Mouse (Mus musculus) hindbrain, embryonic 10.5 days (tissue): Measurements from ENCODE around the gene Tie1. TPM values are rescaled to one million over a fixed set of nuclear protein-coding genes. Genes with fewer than 3 reads are reported as not detected.

Experiments used
- DNase-seq: peaks from one replicate; pipeline ENCODE4 v3.0.0-alpha.2; 2017; ENCODE audit warnings: low spot score
- H3K27ac ChIP-seq: fragments of 300-500 bp; sonication (generic); 2 replicates; pipeline ENCODE4 v1.5.1; 2016; ENCODE audit warnings: mild to moderate bottlenecking, moderate library complexity
- H3K27me3 ChIP-seq: fragments of 300-500 bp; sonication (generic); 2 replicates; pipeline ENCODE4 v1.6.1; 2016; ENCODE audit warnings: mild to moderate bottlenecking; ENCODE audit not compliant: poor library complexity, insufficient read depth, severe bottlenecking
- H3K36me3 ChIP-seq: fragments of 300-500 bp; sonication (generic); 2 replicates; pipeline ENCODE4 v1.6.1; 2016; ENCODE audit warnings: mild to moderate bottlenecking, moderate library complexity
- H3K4me1 ChIP-seq: fragments of 300-500 bp; sonication (generic); replicated peaks from 2 replicates; pipeline ENCODE4 v1.6.1; 2016; ENCODE audit warnings: mild to moderate bottlenecking
- H3K4me3 ChIP-seq: fragments of 300-500 bp; sonication (generic); 2 replicates; pipeline ENCODE4 v1.5.1; 2016; ENCODE audit warnings: mild to moderate bottlenecking, moderate library complexity
- H3K9me3 ChIP-seq: fragments of 300-500 bp; sonication (generic); 2 replicates; pipeline ENCODE4 v1.6.1; 2016; ENCODE audit warnings: mild to moderate bottlenecking, moderate library complexity
- WGBS: fragments of 180-500 bp; shearing (Covaris S2); methylation state at CpG from one replicate; pipeline ENCODE4 v1.1.7; 2016; 5-methylcytosine and 5-hydroxymethylcytosine counted together
- polyA plus RNA-seq: library from polyadenylated mRNA; unstranded; fragments of >200 nt; fragmentation: Nextera tagmentation; extraction: Ambion mirVana; gene quantifications from 2 replicates; pipeline ENCODE4 v1.2.1, GENCODE M21; 2016

Tie1 gene
- polyA plus RNA-seq, 1 experiment from 2014 or later: 19.5 TPM

DNA sequence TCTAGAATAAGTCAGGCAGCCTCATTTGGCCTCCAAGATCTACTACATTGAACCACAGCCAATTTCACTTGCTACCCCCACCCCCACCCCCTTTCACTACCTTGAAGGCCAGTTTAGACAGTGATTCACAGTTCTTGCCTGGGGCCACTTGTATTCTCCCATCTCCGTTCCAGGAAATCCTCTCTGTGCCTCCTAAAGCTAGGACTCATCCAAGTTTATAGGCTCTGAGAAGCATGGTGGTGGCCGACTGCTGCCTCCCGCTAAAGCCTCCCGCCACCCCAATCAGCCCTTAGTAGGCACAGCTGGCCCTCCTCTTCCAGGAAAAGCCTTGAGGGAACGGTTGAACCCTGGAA, 62.5 kb downstream of the Tie1 start:
- WGBS: 4% methylated on average over 5 of the region's 5 CpGs
- H3K27me3 ChIP-seq: no peaks in the 10 kb centered on the region
- H3K4me3 ChIP-seq: peak overlapping the region; percentile 76
- no peaks in the 10 kb centered on the region for H3K9me3 ChIP-seq
- no peak for DNase-seq
- H3K4me1 ChIP-seq: peaks cover 39% of the 10 kb centered on the region
- peak overlapping the region; percentile 93 for H3K27ac ChIP-seq
- H3K36me3 ChIP-seq: peaks cover 45% of the 10 kb centered on the region

DNA sequence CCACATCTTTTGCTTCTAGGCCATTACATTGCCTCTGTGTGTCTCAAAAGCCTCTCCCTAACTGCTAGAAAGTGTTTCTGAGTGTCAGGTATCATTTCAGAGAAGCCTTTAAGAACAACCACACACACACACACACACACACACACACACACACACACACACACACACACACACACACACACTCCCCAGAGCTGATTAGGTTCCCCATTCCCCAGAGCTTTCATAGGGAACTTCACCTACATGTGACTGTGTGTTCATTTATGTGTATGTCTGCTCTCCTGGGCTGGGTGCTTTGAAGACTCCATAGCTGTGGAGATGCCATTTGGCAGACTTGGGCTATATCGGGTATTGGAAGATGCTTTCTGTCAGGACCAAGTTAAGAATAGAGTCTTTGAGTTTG, 64.5 kb downstream of the Tie1 start:
- 88% methylated on average over 1 of the region's 1 CpGs for WGBS
- Histone ChIP-seq H3K27ac (no peak overlapping the region), H3K9me3 (no peaks in the 10 kb centered on the region), H3K27me3 (no peaks in the 10 kb centered on the region), H3K4me3 (no peak overlapping the region), H3K36me3 (peaks cover 44% of the 10 kb centered on the region), H3K4me1 (peaks cover 34% of the 10 kb centered on the region)
- no peak for DNase-seq

DNA sequence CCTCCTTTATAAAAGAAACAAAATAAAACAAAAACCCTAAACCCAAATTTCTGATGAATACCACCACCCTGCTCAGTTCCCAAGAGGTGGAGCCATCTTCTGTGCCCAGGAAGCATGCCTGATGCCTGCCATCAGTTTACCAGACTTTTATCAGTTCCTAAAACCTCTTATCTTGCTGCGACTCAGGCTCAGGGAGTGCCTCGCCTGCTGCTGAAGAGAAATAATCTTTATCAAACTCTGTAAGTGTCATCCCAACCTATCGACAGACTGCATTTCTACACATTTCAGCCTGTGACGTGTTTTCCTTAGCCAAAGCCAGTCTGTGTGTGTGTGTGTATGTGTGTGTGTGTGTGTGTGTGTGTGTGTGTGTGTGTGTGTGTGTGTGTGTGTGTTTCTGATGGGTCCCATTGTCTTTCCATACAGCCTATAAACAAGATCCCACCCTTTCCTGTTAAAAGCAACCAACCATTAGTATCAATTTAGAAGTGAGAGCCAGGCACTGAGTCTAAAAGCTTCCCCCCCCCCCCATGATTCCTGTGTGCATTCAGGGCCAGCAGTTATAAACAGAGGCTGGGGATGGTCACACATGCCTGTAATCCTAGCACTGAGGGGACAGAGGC, 65.2 kb downstream of the Tie1 start:
- H3K27me3 ChIP-seq: no peaks in the 10 kb centered on the region
- WGBS: 89% methylated on average over 4 of the region's 4 CpGs
- no peak for DNase-seq
- H3K27ac ChIP-seq: no peak overlapping the region
- H3K4me1 ChIP-seq: peaks cover 28% of the 10 kb centered on the region
- no peaks in the 10 kb centered on the region for H3K9me3 ChIP-seq
- peaks cover 44% of the 10 kb centered on the region for H3K36me3 ChIP-seq
- no peak overlapping the region for H3K4me3 ChIP-seq

DNA sequence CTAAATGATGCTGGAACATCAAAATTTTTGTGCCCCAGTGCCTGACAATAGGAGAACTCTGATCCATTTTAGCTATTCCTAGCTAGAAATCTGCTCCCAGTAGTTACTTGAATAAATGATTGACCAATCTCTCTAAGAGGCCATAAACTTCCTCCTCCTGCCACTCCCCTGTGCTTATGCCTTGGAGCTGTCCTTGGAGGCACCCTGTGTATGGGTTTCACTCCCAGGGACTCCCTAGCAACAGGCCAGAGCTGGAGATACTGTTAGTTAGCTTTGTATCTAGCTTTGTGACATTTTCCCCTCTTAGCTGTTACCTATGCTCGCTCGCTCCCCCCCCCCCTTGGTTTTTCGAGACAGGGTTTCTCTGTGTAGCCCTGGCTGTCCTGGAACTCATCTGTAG, 68.5 kb downstream of the Tie1 start:
- Histone ChIP-seq H3K27me3 (no peaks in the 10 kb centered on the region), H3K4me3 (no peak overlapping the region), H3K36me3 (peaks cover 73% of the 10 kb centered on the region), H3K27ac (no peak overlapping the region), H3K4me1 (no peaks in the 10 kb centered on the region), H3K9me3 (no peaks in the 10 kb centered on the region)
- DNase-seq: no peak
- WGBS: 90% methylated on average over 3 of the region's 3 CpGs

Other genes with a start within 250 kb of the Tie1 start
- gene Ptprf, start 198.7 kb downstream of the Tie1 start, polyA plus RNA-seq: 104 and 106 TPM in 2 replicates
- 7.0 and 11.7 TPM in 2 replicates for gene Szt2, start 80.8 kb downstream of the Tie1 start, polyA plus RNA-seq
- 163 and 170 TPM in 2 replicates for gene Med8, start 80.7 kb downstream of the Tie1 start, polyA plus RNA-seq
- 49.0 and 51.8 TPM in 2 replicates for gene Elovl1, start 62.0 kb downstream of the Tie1 start, polyA plus RNA-seq
- 330 and 370 TPM in 2 replicates for gene Cdc20, start 52.7 kb downstream of the Tie1 start, polyA plus RNA-seq
- gene Mpl, start 32.5 kb downstream of the Tie1 start, polyA plus RNA-seq: 1.2 and 1.3 TPM in 2 replicates
- 1.1 and 2.8 TPM in 2 replicates for gene 2610528J11Rik, start 36.9 kb upstream of the Tie1 start, polyA plus RNA-seq
- gene Tmem125, start 54.0 kb upstream of the Tie1 start, polyA plus RNA-seq: 0.71 and 1.1 TPM in 2 replicates
- gene Cfap57, start 130.7 kb upstream of the Tie1 start, polyA plus RNA-seq: 0.71 and 1.3 TPM in 2 replicates
- gene Ebna1bp2, start 130.7 kb upstream of the Tie1 start, polyA plus RNA-seq: 148 and 192 TPM in 2 replicates
- gene Olfr62, start 168.9 kb upstream of the Tie1 start, polyA plus RNA-seq: not detected in 2 replicates
- gene Olfr1342, start 202.7 kb upstream of the Tie1 start, polyA plus RNA-seq: not detected in 2 replicates
- gene Olfr1341, start 213.5 kb upstream of the Tie1 start, polyA plus RNA-seq: not detected in 2 replicates
- not detected in 2 replicates for gene Olfr1340, start 230.1 kb upstream of the Tie1 start, polyA plus RNA-seq
- not detected in 2 replicates for gene Olfr1339, start 242.1 kb upstream of the Tie1 start, polyA plus RNA-seq